Mouse (Mus musculus): ENCODE data around the gene Cenpb. TPM values are rescaled to one million over a fixed set of nuclear protein-coding genes. Genes with fewer than 3 reads are reported as not detected.

Gene Cenpb
- polyA plus RNA-seq, 1 experiment: 95.3 TPM

DNA sequence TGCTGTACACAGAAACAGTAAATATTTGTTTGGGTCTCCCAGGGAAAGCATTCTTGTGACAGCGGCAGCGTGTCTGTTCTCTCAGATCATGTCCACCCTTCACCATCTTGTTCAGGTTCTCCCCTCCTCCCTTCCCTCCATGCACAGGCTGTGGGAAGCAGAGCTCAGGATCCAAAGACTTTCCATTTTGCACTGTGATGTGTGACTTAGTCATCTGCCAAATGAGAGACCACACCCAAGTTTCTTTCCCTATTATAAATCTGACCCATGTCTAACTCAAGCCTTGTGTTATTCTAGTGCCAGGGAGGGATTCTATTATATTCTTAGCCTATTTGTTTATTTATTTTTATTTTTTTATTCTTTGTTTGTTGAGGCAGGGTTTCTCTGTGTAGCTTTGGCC, 28.5 kb upstream of the Cenpb start:
- TF ChIP-seq CTCF (conservative IDR thresholded peaks at IDR 0.05; ENCODE audit: insufficient read depth, insufficient read length, low read depth, low read length) (no peak), POLR2A (IDR thresholded peaks at IDR 0.05; ENCODE audit: low read depth, low read length) (no peak)
- Histone ChIP-seq H3K4me3 (ENCODE audit: insufficient read depth, low read depth, low read length) (no peak overlapping the region), H3K4me1 (ENCODE audit: control insufficient read depth, insufficient read depth, low read length) (peaks cover 16% of the 10 kb centered on the region; the same call in 1 of the 2 replicates), H3K27me3 (replicated peaks; ENCODE audit: control insufficient read depth, insufficient read depth, low read length) (no peaks in the 10 kb centered on the region), H3K27ac (ENCODE audit: insufficient read depth, low read depth, low read length) (no peak overlapping the region), H3K36me3 (ENCODE audit: control insufficient read depth, insufficient read depth, low read length) (no peaks in the 10 kb centered on the region)
- no peak for DNase-seq
- WGBS: 96% methylated on average over 2 of the region's 2 CpGs

DNA sequence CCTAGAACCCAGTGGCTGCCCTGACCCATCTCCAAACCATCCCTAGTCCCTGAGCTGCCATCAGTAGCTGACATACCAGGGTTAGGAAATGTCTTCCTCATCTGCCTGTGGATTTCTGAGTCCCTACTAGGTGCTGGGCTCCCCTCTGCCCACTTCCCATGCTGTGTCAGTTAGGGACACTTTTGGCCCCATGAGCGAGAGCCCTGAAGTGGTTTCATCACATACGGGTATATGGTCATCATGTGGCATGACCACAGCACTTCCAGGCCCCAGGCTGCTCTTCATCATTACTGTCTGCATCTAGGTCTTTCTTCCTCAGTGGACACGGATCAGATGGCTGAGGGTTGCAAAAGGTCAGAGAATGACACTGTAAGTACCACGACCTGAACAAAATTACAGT, 26.9 kb upstream of the Cenpb start, which contains the start of gene Ap5s1:
Ap5s1 (plus strand) TSS at position 301 of the 400 bp plus-strand sequence.
- peaks cover 16% of the 10 kb centered on the region; the same call in 1 of the 2 replicates for H3K4me1 ChIP-seq (ENCODE audit: control insufficient read depth, insufficient read depth, low read length)
- H3K4me3 ChIP-seq (ENCODE audit: insufficient read depth, low read depth, low read length): no peak within 1 kb of the TSS
- 78% methylated on average over 4 of the region's 4 CpGs for WGBS
- no peak for TF ChIP-seq CTCF (conservative IDR thresholded peaks at IDR 0.05; ENCODE audit: insufficient read depth, insufficient read length, low read depth, low read length)
- no peak for TF ChIP-seq POLR2A (IDR thresholded peaks at IDR 0.05; ENCODE audit: low read depth, low read length)
- H3K27ac ChIP-seq (ENCODE audit: insufficient read depth, low read depth, low read length): no peak within 1 kb of the TSS
- H3K36me3 ChIP-seq (ENCODE audit: control insufficient read depth, insufficient read depth, low read length): no peaks in the 10 kb centered on the region
- no peak for DNase-seq
- no peaks in the 10 kb centered on the region for H3K27me3 ChIP-seq (replicated peaks; ENCODE audit: control insufficient read depth, insufficient read depth, low read length)

DNA sequence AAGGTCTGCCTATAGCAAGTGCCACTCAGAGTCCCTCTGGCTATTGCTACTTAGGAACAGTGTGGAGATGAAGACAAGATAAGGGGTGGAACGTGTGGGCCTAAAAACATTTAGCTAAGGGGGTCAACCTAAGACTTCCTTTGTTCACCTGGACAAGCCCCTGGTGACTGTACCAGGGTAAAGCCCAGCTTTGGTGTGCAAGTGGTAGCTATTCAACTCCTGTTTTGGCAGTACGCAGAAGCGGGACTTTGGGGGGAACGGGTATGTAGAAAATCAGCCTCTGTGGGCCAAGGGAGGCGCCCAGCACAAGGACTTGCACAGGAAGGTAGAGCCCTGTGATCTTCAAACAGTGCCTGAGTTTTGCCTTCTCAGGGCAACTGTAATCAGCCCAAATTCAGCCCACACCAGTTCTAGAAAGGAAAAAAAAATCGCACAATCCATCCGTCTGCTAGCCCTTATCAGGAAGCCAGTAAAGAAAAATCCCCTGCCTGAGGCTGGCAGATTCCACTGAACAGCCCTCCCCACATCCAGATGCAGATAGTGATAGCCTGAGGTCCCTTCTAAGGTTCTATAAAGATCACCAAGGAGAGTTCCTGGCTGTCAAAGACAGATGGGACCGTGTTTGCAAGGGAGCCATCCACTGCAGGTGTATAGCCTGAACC, 25.8 kb upstream of the Cenpb start:
- Histone ChIP-seq H3K27me3 (replicated peaks; ENCODE audit: control insufficient read depth, insufficient read depth, low read length) (no peaks in the 10 kb centered on the region), H3K36me3 (ENCODE audit: control insufficient read depth, insufficient read depth, low read length) (no peaks in the 10 kb centered on the region), H3K4me1 (ENCODE audit: control insufficient read depth, insufficient read depth, low read length) (peaks cover 12% of the 10 kb centered on the region; the same call in 1 of the 2 replicates), H3K4me3 (ENCODE audit: insufficient read depth, low read depth, low read length) (no peak overlapping the region), H3K27ac (ENCODE audit: insufficient read depth, low read depth, low read length) (no peak overlapping the region)
- WGBS: 86% methylated on average over 8 of the region's 8 CpGs
- TF ChIP-seq POLR2A (IDR thresholded peaks at IDR 0.05; ENCODE audit: low read depth, low read length) (no peak), CTCF (conservative IDR thresholded peaks at IDR 0.05; ENCODE audit: insufficient read depth, insufficient read length, low read depth, low read length) (no peak)
- no peak for DNase-seq

DNA sequence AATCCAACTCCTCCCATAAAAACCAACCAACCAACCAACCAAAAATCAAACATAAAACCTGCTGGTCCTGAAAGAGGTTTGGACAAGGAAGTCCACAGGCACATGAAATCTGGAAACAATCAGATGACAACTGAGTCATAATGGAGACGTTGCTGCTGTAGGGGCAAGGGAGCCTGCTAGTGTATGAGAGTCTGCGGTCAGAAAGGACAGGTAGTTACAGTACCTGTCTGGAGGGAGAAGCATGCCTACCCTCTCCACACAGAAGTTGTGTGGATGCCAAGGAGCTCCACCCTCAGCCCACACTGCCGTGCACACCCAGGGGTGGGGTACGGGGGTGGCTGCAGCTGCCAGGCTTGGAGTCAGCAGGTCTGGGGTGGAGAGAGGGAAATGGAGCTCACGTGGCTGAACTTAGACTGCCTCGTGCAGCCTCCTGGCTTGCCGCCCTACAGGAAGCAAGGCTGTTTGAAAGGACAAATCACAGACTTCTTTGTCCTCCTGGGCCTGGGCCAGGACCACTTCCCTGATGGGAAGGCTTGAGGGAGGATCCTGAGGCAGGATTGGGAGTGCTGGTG, 24.6 kb upstream of the Cenpb start:
- Histone ChIP-seq H3K27ac (ENCODE audit: insufficient read depth, low read depth, low read length) (peak overlapping the region; percentile 88), H3K4me1 (ENCODE audit: control insufficient read depth, insufficient read depth, low read length) (peaks cover 8% of the 10 kb centered on the region; the same call in 1 of the 2 replicates), H3K4me3 (ENCODE audit: insufficient read depth, low read depth, low read length) (peak overlapping the region; percentile 7; the same call in 1 of the 2 replicates), H3K27me3 (replicated peaks; ENCODE audit: control insufficient read depth, insufficient read depth, low read length) (no peaks in the 10 kb centered on the region), H3K36me3 (ENCODE audit: control insufficient read depth, insufficient read depth, low read length) (no peaks in the 10 kb centered on the region)
- WGBS: 13% methylated on average over 7 of the region's 7 CpGs
- no peak for TF ChIP-seq POLR2A (IDR thresholded peaks at IDR 0.05; ENCODE audit: low read depth, low read length)
- peak; percentile 99 for DNase-seq

DNA sequence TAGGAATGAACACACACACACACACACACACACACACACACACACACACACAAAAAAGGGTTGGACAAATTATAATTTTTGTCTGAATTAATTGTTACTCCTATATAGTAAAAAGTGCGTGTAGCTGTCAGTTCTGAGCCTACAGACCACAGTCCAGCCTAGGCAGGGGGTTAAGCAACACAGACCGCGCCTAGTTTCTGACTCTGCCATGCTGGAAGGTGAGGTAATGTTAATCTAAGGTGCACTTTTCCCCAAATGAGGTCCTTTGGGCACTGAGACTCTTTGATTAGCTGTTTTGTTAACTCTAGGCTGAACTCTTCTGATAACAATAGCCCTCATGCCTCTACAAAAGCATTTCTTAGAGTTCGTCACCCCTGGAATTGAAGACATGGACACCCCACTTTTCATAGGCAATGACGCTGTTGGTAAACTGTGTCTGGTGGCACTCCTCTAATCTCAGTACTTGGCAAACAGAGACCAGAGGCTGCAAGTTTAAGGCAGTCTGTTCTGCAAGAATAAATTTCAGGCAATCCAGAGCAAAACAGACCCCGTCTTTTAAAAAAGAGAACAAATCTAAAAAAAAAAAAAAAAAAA, 24.0 kb upstream of the Cenpb start:
- H3K4me3 ChIP-seq (ENCODE audit: insufficient read depth, low read depth, low read length): no peak overlapping the region
- 71% methylated on average over 6 of the region's 6 CpGs for WGBS
- no peaks in the 10 kb centered on the region for H3K36me3 ChIP-seq (ENCODE audit: control insufficient read depth, insufficient read depth, low read length)
- H3K27ac ChIP-seq (ENCODE audit: insufficient read depth, low read depth, low read length): peak overlapping the region; percentile 74
- H3K27me3 ChIP-seq (replicated peaks; ENCODE audit: control insufficient read depth, insufficient read depth, low read length): no peaks in the 10 kb centered on the region
- peaks cover 3% of the 10 kb centered on the region; the same call in 1 of the 2 replicates for H3K4me1 ChIP-seq (ENCODE audit: control insufficient read depth, insufficient read depth, low read length)
- TF ChIP-seq POLR2A (IDR thresholded peaks at IDR 0.05; ENCODE audit: low read depth, low read length) (no peak), CTCF (conservative IDR thresholded peaks at IDR 0.05; ENCODE audit: insufficient read depth, insufficient read length, low read depth, low read length) (no peak)
- DNase-seq: no peak

DNA sequence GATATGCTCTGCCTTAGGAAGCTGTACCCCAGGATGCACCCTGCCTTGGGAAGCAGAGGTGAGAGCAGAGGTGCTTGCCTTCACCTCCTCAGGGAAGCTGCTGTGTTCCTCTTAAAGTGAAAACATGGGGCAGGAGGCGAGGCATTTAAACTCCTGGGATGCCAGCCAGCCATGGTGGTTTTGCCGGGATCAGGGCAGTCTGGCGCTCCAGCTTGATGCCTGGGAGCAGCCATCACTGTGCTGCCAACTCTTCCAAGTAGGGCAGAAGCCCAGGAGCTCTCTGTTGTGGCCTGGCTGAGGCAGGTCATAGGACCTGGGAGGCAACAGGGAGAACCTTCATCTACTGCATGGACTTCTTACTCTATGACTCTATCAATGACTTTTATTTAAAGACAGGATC, 21.4 kb upstream of the Cenpb start:
- DNase-seq: peak; percentile 25
- WGBS: 60% methylated on average over 3 of the region's 3 CpGs
- Histone ChIP-seq H3K36me3 (ENCODE audit: control insufficient read depth, insufficient read depth, low read length) (no peaks in the 10 kb centered on the region), H3K4me3 (ENCODE audit: insufficient read depth, low read depth, low read length) (no peak overlapping the region), H3K27me3 (replicated peaks; ENCODE audit: control insufficient read depth, insufficient read depth, low read length) (no peaks in the 10 kb centered on the region), H3K4me1 (ENCODE audit: control insufficient read depth, insufficient read depth, low read length) (peaks cover 3% of the 10 kb centered on the region; the same call in 1 of the 2 replicates), H3K27ac (ENCODE audit: insufficient read depth, low read depth, low read length) (no peak overlapping the region)
- TF ChIP-seq CTCF (conservative IDR thresholded peaks at IDR 0.05; ENCODE audit: insufficient read depth, insufficient read length, low read depth, low read length) (no peak), POLR2A (IDR thresholded peaks at IDR 0.05; ENCODE audit: low read depth, low read length) (no peak)

DNA sequence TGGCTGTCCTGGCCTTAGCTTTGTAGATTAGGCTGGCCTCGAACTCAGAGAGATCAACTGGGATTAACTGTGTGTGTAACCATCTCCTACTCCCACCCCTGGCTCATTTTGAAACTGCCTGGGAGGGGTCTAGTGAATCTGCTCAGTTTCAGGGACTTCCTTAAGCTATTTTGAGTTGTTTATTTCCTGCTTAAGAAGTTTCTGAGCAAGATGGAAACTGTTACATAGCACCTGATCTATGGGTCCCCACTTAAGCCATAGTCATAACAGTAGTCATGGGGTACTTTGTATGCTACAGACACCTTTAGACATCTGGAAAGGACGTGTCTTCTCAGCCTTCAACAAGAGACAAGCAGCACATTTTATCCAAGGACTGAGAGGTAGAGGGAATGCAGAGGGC, 20.8 kb upstream of the Cenpb start:
- Histone ChIP-seq H3K27me3 (replicated peaks; ENCODE audit: control insufficient read depth, insufficient read depth, low read length) (no peaks in the 10 kb centered on the region), H3K36me3 (ENCODE audit: control insufficient read depth, insufficient read depth, low read length) (no peaks in the 10 kb centered on the region), H3K4me3 (ENCODE audit: insufficient read depth, low read depth, low read length) (no peak overlapping the region), H3K4me1 (ENCODE audit: control insufficient read depth, insufficient read depth, low read length) (peaks cover 3% of the 10 kb centered on the region; the same call in 1 of the 2 replicates), H3K27ac (ENCODE audit: insufficient read depth, low read depth, low read length) (no peak overlapping the region)
- TF ChIP-seq CTCF (conservative IDR thresholded peaks at IDR 0.05; ENCODE audit: insufficient read depth, insufficient read length, low read depth, low read length) (no peak), POLR2A (IDR thresholded peaks at IDR 0.05; ENCODE audit: low read depth, low read length) (no peak)
- 87% methylated on average over 2 of the region's 2 CpGs for WGBS
- DNase-seq: no peak
